Mouse (Mus musculus): ENCODE measurements around the gene Atp8b2.

DNA sequence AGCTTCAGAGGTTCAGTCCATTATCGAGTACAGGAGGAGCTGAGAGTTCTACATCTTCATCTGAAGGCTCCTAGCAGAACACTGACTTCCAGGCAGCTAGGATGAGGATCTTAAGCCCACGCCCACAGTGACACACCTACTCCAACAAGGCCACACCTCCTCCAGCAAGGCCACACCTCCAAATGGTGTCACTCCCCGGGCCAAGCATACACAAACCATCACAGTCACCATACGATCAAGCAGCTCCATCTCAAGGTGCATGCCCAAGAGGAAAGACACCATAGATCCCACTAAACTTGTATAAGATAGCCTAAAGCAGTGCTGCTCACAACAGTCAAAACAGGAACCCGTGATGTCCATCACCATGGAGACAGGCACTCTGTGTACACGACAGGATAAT, 42.6 kb downstream of the Atp8b2 start:
- no peak for TF ChIP-seq CTCF (IDR thresholded peaks at IDR 0.05; ENCODE audit: control insufficient read depth, insufficient read depth, low read length)
- TF ChIP-seq POLR2A (IDR thresholded peaks at IDR 0.05; ENCODE audit: borderline replicate concordance, control insufficient read depth, low read depth, low read length), result no peak
